Mouse (Mus musculus) lung, adult 2 months (tissue): ENCODE data around the gene Qrfp.

Experiments
- CTCF ChIP-seq: fragments of 200-500 bp; IDR thresholded peaks from 2 replicates; pipeline ENCODE4 v1.5.1; 2011; ENCODE audit warnings: mild to moderate bottlenecking, low read length, control low read depth; ENCODE audit not compliant: insufficient read depth
- POLR2A ChIP-seq: fragments of 200-500 bp; IDR thresholded peaks from 2 replicates; pipeline ENCODE4 v1.6.1; 2011; ENCODE audit warnings: low read depth, mild to moderate bottlenecking, control low read depth, low read length, borderline replicate concordance; ENCODE audit errors: extremely low read depth

DNA sequence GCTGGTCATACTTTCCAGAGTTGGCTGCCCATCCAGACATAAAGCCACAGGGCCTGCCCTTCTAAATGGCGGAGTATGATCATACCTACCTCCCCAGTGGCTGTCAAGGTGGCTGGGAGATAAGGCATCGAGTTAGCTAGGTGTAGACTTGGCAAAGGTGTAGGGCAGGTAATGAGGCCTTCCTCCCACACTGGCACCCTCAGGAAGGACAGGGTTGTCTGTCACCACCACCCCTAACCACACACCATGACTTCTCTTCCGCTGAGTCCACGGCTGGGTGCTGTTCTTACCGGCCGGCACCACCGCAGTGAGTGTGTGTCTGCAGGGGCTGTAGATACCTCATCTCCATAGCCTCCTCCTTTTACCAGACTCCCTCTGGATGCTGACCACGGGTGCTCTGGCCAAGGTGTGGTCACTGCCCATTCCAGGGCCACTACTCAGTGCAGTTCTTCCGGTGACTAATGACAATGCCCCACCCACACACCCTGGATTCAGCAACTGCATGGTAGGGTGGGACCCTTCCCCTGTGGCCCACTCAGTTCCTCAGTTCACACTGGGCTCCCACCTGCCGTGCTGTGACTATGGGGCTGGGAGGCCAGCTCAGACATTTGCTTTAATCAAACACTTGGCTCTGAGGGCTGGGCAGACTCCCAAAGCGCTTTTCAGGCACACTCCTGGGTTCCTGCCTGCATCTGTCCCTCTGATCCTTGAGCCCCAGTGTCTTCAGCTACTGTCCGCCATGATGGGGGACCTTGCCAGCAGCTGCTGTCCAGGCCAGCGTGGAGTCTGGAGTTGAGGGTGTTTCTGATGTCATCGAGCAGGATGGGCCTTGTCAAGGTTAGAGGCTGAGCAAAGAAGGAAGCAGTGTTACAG, 942 bp upstream of the Qrfp start:
- TF ChIP-seq POLR2A, result no peak
- no peak for TF ChIP-seq CTCF
